Mouse (Mus musculus) bone marrow, adult 2 months (tissue): ENCODE measurements around the gene Clcf1.

Experiments
- CTCF ChIP-seq: fragments of 200-500 bp; IDR thresholded peaks from 2 replicates; pipeline ENCODE4 v1.5.1; 2011; ENCODE audit warnings: low read length, control low read depth; ENCODE audit not compliant: control insufficient read depth, insufficient read depth
- POLR2A ChIP-seq: fragments of 200-500 bp; IDR thresholded peaks from 2 replicates; pipeline ENCODE4 v1.6.1; 2011; ENCODE audit warnings: low read depth, mild to moderate bottlenecking, control low read depth, low read length, borderline replicate concordance; ENCODE audit not compliant: control insufficient read depth

DNA sequence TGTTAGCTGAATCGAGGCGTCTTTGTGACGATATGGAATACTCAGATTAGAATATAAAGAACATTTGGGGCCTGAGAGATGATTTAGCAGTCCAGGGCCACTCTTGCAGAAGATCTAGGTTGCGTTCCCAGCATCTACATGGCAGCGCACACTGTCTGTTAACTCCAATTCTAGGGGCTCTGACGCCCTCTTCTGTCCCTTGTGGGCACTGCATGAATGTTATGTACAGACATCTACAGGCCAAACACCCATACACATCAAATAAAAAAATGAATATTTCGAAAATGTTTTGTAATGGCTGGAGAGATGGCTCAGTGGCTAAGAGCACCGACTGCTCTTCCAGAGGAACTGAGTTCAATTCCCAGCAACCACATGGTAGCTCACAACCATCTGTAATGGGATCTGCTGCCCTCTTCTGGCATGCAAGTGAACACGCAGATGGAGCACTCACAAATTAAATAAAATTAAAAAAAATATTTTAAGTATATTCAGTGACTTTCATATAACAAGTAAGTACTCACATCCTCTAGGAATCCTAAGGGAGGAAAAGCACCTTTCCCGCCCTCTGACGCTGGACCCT, 41.6 kb downstream of the Clcf1 start:
- no peak for TF ChIP-seq POLR2A
- peak; percentile 20; the same call in 1 of the 2 replicates for TF ChIP-seq CTCF
